Mouse (Mus musculus) left cerebral cortex, adult 18-20 months (tissue): ENCODE results near the gene Vps13d. TPM values are rescaled to one million over a fixed set of nuclear protein-coding genes. Genes with fewer than 3 reads are reported as not detected.
A peak's percentile ranks its signal among the peaks of the same experiment; 100 is the strongest.

Experiments
- DNase-seq, 2 experiments: peaks; one replicate each; pipeline ENCODE4 v3.0.0; 2021 to 2022; ENCODE audit warnings: low spot score in 2 of 2, mixed read lengths in 1 of 2
- long read RNA-seq, 2 experiments: library from polyadenylated mRNA; stranded (forward); transcript quantifications; one replicate each; pipeline ENCODE4 v2.0.0; 2021
- total RNA-seq, 2 experiments: library from RNA; stranded (reverse); gene quantifications; 2 replicates each; pipeline ENCODE4 v1.2.3; 2021

The Vps13d gene
- 10 to 100 TPM; 52.0 to 59.4 TPM for total RNA-seq
- long read RNA-seq, experiment 1, partial matches to known transcripts = 7 of 10 reads
- long read RNA-seq, experiment 1, other reads (novel, unspliced or antisense) = 3 of 10 reads
- long read RNA-seq, experiment 2, partial matches to known transcripts = 2 of 3 reads
- long read RNA-seq, experiment 2, other reads (novel, unspliced or antisense) = 1 of 3 reads

- DNase-seq = peak; percentile 90 to 94
These were observed at the start of gene Vps13d for GRCm38 (mm10) chr4:145194559-145195162. TSS of gene Vps13d (minus strand) at chr4:145195005.

- no peak for DNase-seq
These were observed 48.0 kb upstream of the Vps13d start for GRCm38 (mm10) chr4:145242719-145243350.

DNA sequence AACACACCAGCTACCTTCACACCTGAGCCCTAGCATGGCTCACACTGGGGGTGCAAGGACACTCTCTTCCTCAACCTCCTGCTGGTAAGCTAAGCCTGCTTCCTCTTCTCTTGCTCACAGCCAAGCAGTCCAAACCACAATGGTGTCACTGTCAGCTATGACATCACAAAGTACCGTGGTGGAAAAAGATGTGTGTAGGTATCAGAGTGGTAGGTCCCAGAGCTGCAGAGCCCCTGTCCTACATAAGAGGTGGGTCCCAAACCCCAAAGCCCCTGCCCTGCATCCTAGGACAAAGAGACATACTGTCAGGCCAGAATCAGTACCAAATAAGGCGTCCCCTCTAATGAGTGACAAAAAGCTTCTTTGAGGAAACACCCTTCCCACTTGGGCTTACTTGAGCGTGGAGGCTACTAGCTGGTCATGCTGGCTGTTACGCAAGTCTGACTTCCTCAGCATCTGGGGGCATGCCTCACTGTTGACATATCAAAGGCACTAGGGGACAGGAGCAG lies 46.0 kb upstream of the Vps13d start:
- DNase-seq = no peak

GRCm38 (mm10) chr4:145239049-145239830 lies 44.4 kb upstream of the Vps13d start:
- DNase-seq = peak in 1 of 2 experiments; percentile 9

GRCm38 (mm10) chr4:145236027-145236426 lies 41.2 kb upstream of the Vps13d start:
- no peak for DNase-seq

- no peak for DNase-seq
These were observed 38.9 kb upstream of the Vps13d start for GRCm38 (mm10) chr4:145233487-145234228.

DNA sequence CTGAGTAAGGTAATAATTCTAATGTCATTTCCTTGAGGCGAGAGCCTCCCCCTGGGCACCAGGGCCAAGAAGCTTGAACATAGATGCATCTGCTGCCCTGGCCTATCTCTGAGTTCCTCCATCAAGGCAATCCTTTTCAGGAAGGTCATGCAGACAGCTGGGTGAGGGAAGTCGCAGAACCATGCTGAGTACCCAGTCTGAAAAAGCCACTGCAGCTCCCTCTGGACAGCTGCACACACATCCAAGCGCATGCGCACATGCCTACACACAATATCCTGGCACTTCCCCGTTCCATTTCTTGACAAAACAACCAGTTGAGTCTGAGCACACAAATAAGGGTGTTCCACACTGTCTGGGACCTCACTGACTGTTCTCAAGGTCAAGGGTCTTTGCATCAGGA lies 36.9 kb upstream of the Vps13d start:
- DNase-seq = no peak

DNA sequence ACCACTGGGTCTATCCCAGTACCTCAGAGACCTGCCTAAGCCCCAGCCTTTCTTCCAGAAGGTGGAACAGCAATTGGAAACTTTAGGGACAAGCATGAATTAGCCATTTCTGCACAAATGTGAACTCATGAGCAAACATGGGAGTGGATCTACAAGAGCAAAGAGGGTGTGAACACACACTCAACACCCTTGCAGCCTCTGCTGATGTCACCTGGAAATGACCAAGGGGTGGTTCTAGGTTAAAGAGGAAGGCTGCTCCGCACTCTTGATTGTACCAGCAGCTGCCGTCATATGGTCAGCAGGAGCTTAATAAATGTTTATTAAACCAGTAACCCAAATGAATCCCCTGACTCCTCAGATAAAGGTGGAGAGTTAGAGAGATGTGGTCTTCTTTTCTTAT lies 35.8 kb upstream of the Vps13d start:
- DNase-seq = no peak

GRCm38 (mm10) chr4:145229524-145230163 lies 34.8 kb upstream of the Vps13d start:
- no peak for DNase-seq

DNA sequence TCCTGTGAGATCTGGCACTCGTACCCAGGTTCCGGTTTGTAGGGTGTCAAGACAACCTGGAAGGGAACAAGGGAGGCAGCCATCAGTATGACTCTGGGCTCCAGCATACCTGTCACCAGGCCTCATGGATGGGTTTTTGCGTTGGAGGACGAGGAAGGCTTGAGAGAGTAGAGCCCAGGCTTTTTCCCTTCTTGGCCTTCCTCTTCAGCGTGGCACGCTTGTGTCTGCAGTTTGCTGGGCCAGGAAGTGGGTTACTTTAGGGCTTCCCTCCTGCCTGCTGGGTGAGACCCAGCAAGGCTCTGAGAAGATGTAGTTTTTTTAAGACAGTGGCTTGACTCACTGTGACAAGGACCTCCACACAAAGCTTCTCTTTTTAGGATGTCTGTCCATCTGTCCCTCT lies 34.2 kb upstream of the Vps13d start:
- DNase-seq = no peak

DNA sequence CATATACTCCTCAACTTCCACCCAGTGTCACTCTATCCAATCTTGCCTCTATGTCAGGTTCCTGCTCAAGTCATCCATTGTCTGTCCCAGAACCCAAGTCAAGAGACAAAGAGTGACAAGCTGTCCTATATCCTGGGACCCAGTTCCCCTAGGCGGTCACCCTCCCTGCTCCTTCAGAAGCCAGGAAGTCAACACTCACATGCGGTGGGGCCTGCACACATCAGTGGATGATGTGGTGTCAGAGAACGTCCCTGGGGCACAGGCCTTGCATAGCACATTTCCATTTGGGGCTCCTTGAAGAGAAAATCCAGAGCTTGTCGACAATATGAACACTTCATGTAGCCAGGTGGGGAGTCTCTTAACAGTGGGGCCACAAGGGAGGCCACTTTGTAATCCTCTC lies 29.8 kb upstream of the Vps13d start:
- no peak for DNase-seq

DNA sequence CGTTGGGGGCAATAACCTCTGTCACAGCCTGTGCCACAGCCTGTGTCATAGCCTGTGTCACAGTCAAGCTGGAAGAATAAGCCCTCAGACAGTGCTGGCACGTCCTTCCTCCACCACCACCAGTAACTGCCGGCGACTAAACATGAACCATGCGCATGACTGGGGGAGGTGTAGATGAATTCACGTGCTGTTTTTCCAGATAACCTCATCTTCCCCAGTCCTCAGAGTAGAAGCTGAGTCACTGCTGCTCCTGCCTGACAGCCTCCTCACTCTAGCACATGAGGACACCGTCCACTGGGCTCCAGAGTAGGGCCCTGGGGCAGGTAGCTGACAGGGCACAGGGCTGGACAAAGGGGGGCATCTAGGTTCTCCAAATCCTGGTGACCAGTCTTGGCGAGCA lies 27.3 kb upstream of the Vps13d start:
- no peak for DNase-seq

DNA sequence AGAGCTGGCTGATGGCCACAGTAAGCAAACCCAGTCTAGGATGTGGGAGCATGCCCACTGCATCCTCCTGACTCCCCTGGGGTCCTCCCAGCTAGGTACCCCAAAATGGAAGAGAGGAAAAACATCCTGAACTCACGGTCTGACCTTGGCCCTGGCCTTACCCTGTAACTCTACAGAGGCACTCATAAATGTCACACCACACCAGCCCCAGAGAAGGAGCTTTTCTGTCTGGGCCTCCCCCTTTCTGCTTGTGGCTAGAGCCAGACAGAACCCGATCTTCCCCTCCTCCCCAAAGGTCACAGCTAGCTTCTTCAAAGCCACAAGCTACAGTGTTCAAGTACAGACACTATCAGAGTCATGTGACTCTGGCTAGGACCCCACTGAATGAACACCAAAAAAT lies 26.6 kb upstream of the Vps13d start:
- no peak for DNase-seq

DNA sequence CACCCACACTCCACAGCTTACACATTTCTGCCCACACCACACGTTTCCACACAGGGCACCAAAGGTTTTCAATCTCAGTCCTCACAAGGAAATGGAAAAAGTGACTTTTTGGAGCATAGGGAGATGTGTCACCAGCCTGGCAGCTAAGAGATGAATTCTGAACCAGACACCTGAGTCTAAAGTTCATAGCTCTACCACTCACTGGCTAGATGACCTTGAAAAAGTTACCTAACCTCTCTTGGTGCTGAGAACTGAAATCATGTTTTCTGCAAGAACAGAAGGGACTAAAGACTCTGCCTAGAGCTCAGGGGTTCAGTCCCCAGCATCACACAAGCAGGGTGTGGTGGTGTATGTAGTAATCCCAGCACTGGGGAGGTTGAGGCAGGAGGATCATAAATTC lies 25.2 kb upstream of the Vps13d start:
- DNase-seq = no peak

DNA sequence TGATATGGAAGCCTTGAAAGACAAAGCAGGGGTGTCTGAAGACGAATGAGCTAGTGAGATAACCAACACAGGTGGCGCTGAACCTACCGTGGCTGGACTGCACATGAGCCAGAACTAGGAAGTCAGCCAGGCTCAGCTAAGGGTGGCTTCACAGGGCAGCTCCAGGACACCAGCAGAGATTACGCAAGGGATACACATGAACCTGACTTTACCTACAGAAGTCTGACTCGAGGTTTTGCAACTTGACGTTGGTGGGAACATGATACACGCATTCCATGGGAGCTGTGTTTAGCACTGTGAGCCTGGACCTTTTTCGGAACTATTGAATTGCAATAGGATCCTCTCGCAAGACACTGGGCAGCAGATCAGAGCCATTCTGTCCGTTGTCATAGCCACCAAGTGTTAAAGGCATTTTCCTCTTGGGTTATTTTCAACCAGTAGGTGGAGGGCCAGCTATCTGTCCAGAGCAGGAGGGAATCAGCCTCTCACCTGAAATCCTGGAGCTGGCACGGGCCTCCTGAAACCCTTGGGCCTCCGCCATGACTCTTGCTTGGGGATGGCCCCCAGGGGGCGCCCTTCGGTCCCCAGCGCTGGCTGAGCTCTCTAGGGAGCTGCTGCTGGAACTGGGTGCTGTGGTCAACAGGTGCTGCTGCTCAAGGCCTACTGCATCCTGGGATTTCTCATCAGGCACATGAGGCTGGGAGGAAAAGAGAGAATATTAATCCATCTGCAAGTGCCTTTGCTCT lies 24.6 kb upstream of the Vps13d start:
- DNase-seq = no peak

DNA sequence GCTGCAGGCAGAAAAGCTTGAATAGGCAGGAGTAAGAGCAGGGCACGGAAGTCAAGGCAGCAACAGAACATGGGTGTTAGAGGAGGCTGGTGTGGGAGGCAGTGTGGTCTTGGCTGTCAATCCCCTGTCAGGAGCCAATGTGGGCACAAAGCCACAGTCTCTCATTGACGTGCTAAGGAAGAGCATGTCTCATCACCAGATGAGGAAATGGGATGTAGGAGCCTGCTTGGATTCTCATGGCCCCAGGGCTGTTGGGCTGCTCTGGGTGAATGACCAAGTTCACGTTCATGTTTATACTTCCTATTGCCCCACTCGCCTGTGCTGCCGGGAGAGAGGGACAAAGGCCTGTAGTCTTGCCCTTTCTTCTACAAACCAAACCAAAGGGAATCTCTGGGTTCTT lies 23.0 kb upstream of the Vps13d start:
- no peak for DNase-seq

GRCm38 (mm10) chr4:145217046-145217445 lies 22.2 kb upstream of the Vps13d start:
- no peak for DNase-seq

GRCm38 (mm10) chr4:145215396-145215795 lies 20.6 kb upstream of the Vps13d start:
- no peak for DNase-seq

DNA sequence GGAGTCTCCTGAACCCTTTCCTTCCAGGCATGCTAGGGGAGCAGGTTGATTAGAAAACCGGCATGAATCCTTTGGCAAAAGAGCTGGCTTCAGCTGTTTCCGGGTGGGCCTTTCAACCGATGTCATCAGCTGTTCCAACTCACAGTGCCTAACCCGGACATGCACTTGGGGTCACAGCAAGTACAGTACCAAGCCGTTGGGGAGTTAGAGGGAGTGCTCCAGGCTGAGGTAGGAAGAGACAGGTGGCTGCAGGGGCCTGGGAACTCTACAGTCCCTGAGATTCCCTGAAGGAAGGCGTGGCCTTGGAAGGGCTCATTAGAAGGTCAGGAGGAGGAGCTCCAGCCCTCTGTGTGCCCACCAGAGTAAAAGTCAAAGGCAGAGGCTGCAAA lies 20.0 kb upstream of the Vps13d start:
- DNase-seq = no peak
